Mouse (Mus musculus): Measurements from ENCODE around the gene Fbxo21. TPM values are rescaled to one million over a fixed set of nuclear protein-coding genes. Genes with fewer than 3 reads are reported as not detected.

Gene Fbxo21
- total and polyA plus RNA-seq, 3 experiments = 10.7 to 19.3 (median 13.7) TPM

- Histone ChIP-seq H3K27me3 (replicated peaks) (no peaks in the 10 kb centered on the region), H3K4me2 (ENCODE audit: insufficient read depth, low read depth, poor library complexity, severe bottlenecking) (no peak overlapping the region), H3K36me3 (replicated peaks in 1 of 2; ENCODE audit: control insufficient read depth in 1 of 2, insufficient read depth in 1 of 2, low read length in 1 of 2) (no peaks in the 10 kb centered on the region), H3K27ac (ENCODE audit: insufficient read depth, low read depth) (no peak overlapping the region), H3K4me3 (replicated peaks in 1 of 3; ENCODE audit: low read depth in 2 of 3, low read length in 2 of 3, poor library complexity in 1 of 3) (no peak overlapping the region), H3K4me1 (ENCODE audit: control insufficient read depth in 1 of 2, insufficient read depth in 2 of 2) (peaks cover 9 to 33% of the 10 kb centered on the region in 2 experiments), H3K79me2 (replicated peaks; ENCODE audit: control insufficient read depth, extremely low read depth, insufficient read depth, poor library complexity, severe bottlenecking) (no peaks in the 10 kb centered on the region), H3K9ac (ENCODE audit: insufficient read depth, low read depth) (no peak overlapping the region), H3K9me3 (replicated peaks; ENCODE audit: low read length) (no peaks in the 10 kb centered on the region)
- dilution Hi-C loops (cut with MboI; ENCODE audit: extremely low pct_ligation_motif_present, extremely low pct_unique_long_range_greater_than_20kb, low sequenced_read_pairs) (no loop called here), in situ Hi-C loops (cut with MboI; ENCODE audit: low pct_ligation_motif_present, low pct_unique_long_range_greater_than_20kb, low sequenced_read_pairs) (no loop called here)
- no peak for TF ChIP-seq GABPA (IDR thresholded peaks at IDR 0.05; ENCODE audit: insufficient replicate concordance, low read depth, low read length)
- DNase-seq (ENCODE audit: extremely low read depth) = peak; percentile 24
Measured at GRCm38 (mm10) chr5:118050743-118051142, 74.2 kb downstream of the Fbxo21 start.

GRCm38 (mm10) chr5:118051981-118052662, 75.6 kb downstream of the Fbxo21 start:
- no peak overlapping the region for H3K4me3 ChIP-seq (replicated peaks in 1 of 3; ENCODE audit: low read depth in 2 of 3, low read length in 2 of 3, poor library complexity in 1 of 3)
- no peak overlapping the region for H3K4me2 ChIP-seq (ENCODE audit: insufficient read depth, low read depth, poor library complexity, severe bottlenecking)
- DNase-seq (ENCODE audit: extremely low read depth) = no peak
- no peaks in the 10 kb centered on the region for H3K79me2 ChIP-seq (replicated peaks; ENCODE audit: control insufficient read depth, extremely low read depth, insufficient read depth, poor library complexity, severe bottlenecking)
- peaks cover 9 to 33% of the 10 kb centered on the region in 2 experiments for H3K4me1 ChIP-seq (ENCODE audit: control insufficient read depth in 1 of 2, insufficient read depth in 2 of 2)
- H3K9me3 ChIP-seq (replicated peaks; ENCODE audit: low read length) = no peaks in the 10 kb centered on the region
- in situ Hi-C loops (cut with MboI; ENCODE audit: low pct_ligation_motif_present, low pct_unique_long_range_greater_than_20kb, low sequenced_read_pairs) = no loop called here
- dilution Hi-C loops (cut with MboI; ENCODE audit: extremely low pct_ligation_motif_present, extremely low pct_unique_long_range_greater_than_20kb, low sequenced_read_pairs) = no loop called here
- H3K9ac ChIP-seq (ENCODE audit: insufficient read depth, low read depth) = no peak overlapping the region
- H3K27ac ChIP-seq (ENCODE audit: insufficient read depth, low read depth) = no peak overlapping the region
- TF ChIP-seq USF1 (IDR thresholded peaks at IDR 0.05; ENCODE audit: low read depth, low read length) = no peak
- no peak for TF ChIP-seq BHLHE40 (IDR thresholded peaks at IDR 0.05; ENCODE audit: low read depth, low read length)
- TF ChIP-seq ETS1 (conservative IDR thresholded peaks at IDR 0.05; ENCODE audit: low read depth, low read length) = no peak
- TF ChIP-seq CTCF (conservative IDR thresholded peaks at IDR 0.05 in 1 of 2, IDR thresholded peaks at IDR 0.05 in 1 of 2; ENCODE audit: low read depth in 2 of 2, low read length in 2 of 2) = no peak
- TF ChIP-seq MAFK (IDR thresholded peaks at IDR 0.05; ENCODE audit: insufficient replicate concordance, low read length) = no peak
- TF ChIP-seq MYC (IDR thresholded peaks at IDR 0.05; ENCODE audit: low read depth, low read length) = no peak
- no peak for TF ChIP-seq UBTF (IDR thresholded peaks at IDR 0.05; ENCODE audit: low read depth, low read length)
- TF ChIP-seq ZC3H11A (IDR thresholded peaks at IDR 0.05; ENCODE audit: low read depth, low read length) = no peak
- TF ChIP-seq MXI1 (IDR thresholded peaks at IDR 0.05; ENCODE audit: low read depth, low read length) = no peak
- no peak for TF ChIP-seq MEF2A (IDR thresholded peaks at IDR 0.05; ENCODE audit: borderline replicate concordance, low read depth, low read length)
- TF ChIP-seq TBP (conservative IDR thresholded peaks at IDR 0.05; ENCODE audit: low read depth, low read length) = no peak
- no peak for TF ChIP-seq NELFE (IDR thresholded peaks at IDR 0.05; ENCODE audit: low read depth, low read length)
- no peak for TF ChIP-seq ELF1 (IDR thresholded peaks at IDR 0.05; ENCODE audit: low read depth, low read length)
- TF ChIP-seq POLR2AphosphoS2 (IDR thresholded peaks at IDR 0.05; ENCODE audit: low read depth, low read length) = no peak
- no peak for TF ChIP-seq GABPA (IDR thresholded peaks at IDR 0.05; ENCODE audit: insufficient replicate concordance, low read depth, low read length)
- TF ChIP-seq KAT2A (IDR thresholded peaks at IDR 0.05; ENCODE audit: insufficient replicate concordance, low read length) = no peak
- no peaks in the 10 kb centered on the region for H3K27me3 ChIP-seq (replicated peaks)
- no peaks in the 10 kb centered on the region for H3K36me3 ChIP-seq (replicated peaks in 1 of 2; ENCODE audit: control insufficient read depth in 1 of 2, insufficient read depth in 1 of 2, low read length in 1 of 2)

All from CH12.LX (cell line).